Mouse (Mus musculus) regulatory T cell (primary cell): ENCODE data around the gene Acsm1.
"Not testable (repeated sequence)": the region's sequence is repeated elsewhere in the genome, so short reads cannot be mapped to it uniquely, and the experiment has no call there.

Experiments
- in situ Hi-C: fragments of 300-600 bp; cut with MboI, MseI; formaldehyde crosslinking; loops from one replicate; pipeline ENCODE4 v1.15.1; 2025; ENCODE audit warnings: high pct_unique_total_duplicates

The Acsm1 gene

GRCm38 (mm10) chr7:119606664-119607076 is at the start of gene Acsm1:
Gene Acsm1, plus strand, starts transcription at chr7:119607026.
- in situ Hi-C loops: no loop called here

GRCm38 (mm10) chr7:119559789-119560451 is 46.9 kb upstream of the Acsm1 start:
- in situ Hi-C loops: no loop called here

- in situ Hi-C loops: no loop called here
These were observed 46.4 kb upstream of the Acsm1 start for GRCm38 (mm10) chr7:119560452-119560835.

- in situ Hi-C loops: no loop called here
These were observed 45.4 kb upstream of the Acsm1 start for GRCm38 (mm10) chr7:119561441-119561840.

GRCm38 (mm10) chr7:119562476-119562875 is 44.4 kb upstream of the Acsm1 start:
- in situ Hi-C loops: not testable (repeated sequence)

GRCm38 (mm10) chr7:119594530-119595107 is 12.2 kb upstream of the Acsm1 start:
- in situ Hi-C loops: no loop called here

- in situ Hi-C loops: no loop called here
These were observed 11.5 kb upstream of the Acsm1 start for GRCm38 (mm10) chr7:119595306-119595705.

GRCm38 (mm10) chr7:119596536-119596935 is 10.3 kb upstream of the Acsm1 start:
- in situ Hi-C loops: no loop called here

- in situ Hi-C loops: no loop called here
These were observed 5.5 kb upstream of the Acsm1 start for GRCm38 (mm10) chr7:119601195-119601953.

- in situ Hi-C loops: no loop called here
These were observed 4.9 kb upstream of the Acsm1 start for GRCm38 (mm10) chr7:119601954-119602317.

GRCm38 (mm10) chr7:119604903-119605483 is 1.8 kb upstream of the Acsm1 start:
- in situ Hi-C loops: no loop called here

GRCm38 (mm10) chr7:119605926-119606663 is 731 bp upstream of the Acsm1 start:
- in situ Hi-C loops: no loop called here

- in situ Hi-C loops: no loop called here
These were observed 1.1 kb downstream of the Acsm1 start for GRCm38 (mm10) chr7:119607796-119608515.

GRCm38 (mm10) chr7:119616531-119616930 is 9.7 kb downstream of the Acsm1 start:
- in situ Hi-C loops: no loop called here

- in situ Hi-C loops: no loop called here
These were observed 10.8 kb downstream of the Acsm1 start for GRCm38 (mm10) chr7:119617593-119617992.

GRCm38 (mm10) chr7:119618209-119618935 is 11.5 kb downstream of the Acsm1 start:
- in situ Hi-C loops: no loop called here

GRCm38 (mm10) chr7:119620157-119620556 is 13.3 kb downstream of the Acsm1 start:
- in situ Hi-C loops: no loop called here

GRCm38 (mm10) chr7:119638773-119639172 is 31.9 kb downstream of the Acsm1 start:
- in situ Hi-C loops: no loop called here

GRCm38 (mm10) chr7:119642307-119642706 is 35.5 kb downstream of the Acsm1 start:
- in situ Hi-C loops: no loop called here

GRCm38 (mm10) chr7:119667893-119668292 is 61.1 kb downstream of the Acsm1 start:
- in situ Hi-C loops: no loop called here
